Mouse (Mus musculus): ENCODE data around the gene Ppm1h. TPM values are rescaled to one million over a fixed set of nuclear protein-coding genes. Genes with fewer than 3 reads are reported as not detected.
"Not testable (repeated sequence)": the region's sequence is repeated elsewhere in the genome, so short reads cannot be mapped to it uniquely, and the experiment has no call there.

Gene Ppm1h
- polyA plus RNA-seq, 1 experiment from 2014 or later, result 6.5 TPM

- H3K27ac ChIP-seq, result no peak overlapping the region
- WGBS, result 59% methylated on average over 9 of the region's 9 CpGs
- H3K4me1 ChIP-seq, result peaks cover 28% of the 10 kb centered on the region
- H3K36me3 ChIP-seq (ENCODE audit: poor library complexity, severe bottlenecking), result no peaks in the 10 kb centered on the region
- ATAC-seq, result no peak
- H3K27me3 ChIP-seq, result no peaks in the 10 kb centered on the region
- H3K4me2 ChIP-seq, result no peak overlapping the region
- H3K9ac ChIP-seq, result no peak overlapping the region
- H3K9me3 ChIP-seq (replicated peaks), result no peaks in the 10 kb centered on the region
- no peak overlapping the region for H3K4me3 ChIP-seq
Measured at GRCm38 (mm10) chr10:122961494-122961893, 282.9 kb downstream of the Ppm1h start.

GRCm38 (mm10) chr10:122962651-122963050 lies 284.1 kb downstream of the Ppm1h start:
- Histone ChIP-seq H3K4me3 (no peak overlapping the region), H3K9me3 (replicated peaks) (no peaks in the 10 kb centered on the region), H3K27ac (no peak overlapping the region), H3K4me1 (peaks cover 28% of the 10 kb centered on the region), H3K27me3 (no peaks in the 10 kb centered on the region), H3K9ac (no peak overlapping the region), H3K36me3 (ENCODE audit: poor library complexity, severe bottlenecking) (no peaks in the 10 kb centered on the region), H3K4me2 (no peak overlapping the region)
- 67% methylated on average over 9 of the region's 9 CpGs for WGBS
- ATAC-seq, result no peak

GRCm38 (mm10) chr10:122963463-122964240 lies 285.1 kb downstream of the Ppm1h start:
- peak overlapping the region; percentile 45 for H3K9ac ChIP-seq
- H3K4me2 ChIP-seq, result peak overlapping the region; percentile 55
- peak overlapping the region; percentile 19 for H3K4me3 ChIP-seq
- H3K36me3 ChIP-seq (ENCODE audit: poor library complexity, severe bottlenecking), result no peaks in the 10 kb centered on the region
- H3K4me1 ChIP-seq, result peaks cover 28% of the 10 kb centered on the region
- H3K27me3 ChIP-seq, result no peaks in the 10 kb centered on the region
- under 1% methylated on average over 21 of the region's 21 CpGs for WGBS
- H3K27ac ChIP-seq, result peak overlapping the region; percentile 52
- H3K9me3 ChIP-seq (replicated peaks), result no peaks in the 10 kb centered on the region
- peak; percentile 60; the same call in 1 of the 2 replicates for ATAC-seq

GRCm38 (mm10) chr10:122964241-122964636 lies 285.7 kb downstream of the Ppm1h start:
- H3K27me3 ChIP-seq, result no peaks in the 10 kb centered on the region
- H3K27ac ChIP-seq, result peak overlapping the region; percentile 52
- H3K4me3 ChIP-seq, result no peak overlapping the region
- no peaks in the 10 kb centered on the region for H3K9me3 ChIP-seq (replicated peaks)
- peak overlapping the region; percentile 55 for H3K4me2 ChIP-seq
- H3K36me3 ChIP-seq (ENCODE audit: poor library complexity, severe bottlenecking), result no peaks in the 10 kb centered on the region
- ATAC-seq, result peak; percentile 33; the same call in 1 of the 2 replicates
- 25% methylated on average over 4 of the region's 4 CpGs for WGBS
- peaks cover 28% of the 10 kb centered on the region for H3K4me1 ChIP-seq
- H3K9ac ChIP-seq, result peak overlapping the region; percentile 45; the same call in 1 of the 2 replicates

- H3K36me3 ChIP-seq (ENCODE audit: poor library complexity, severe bottlenecking); H3K9me3 ChIP-seq (replicated peaks); H3K4me3 ChIP-seq; H3K9ac ChIP-seq; H3K27ac ChIP-seq; H3K27me3 ChIP-seq; H3K4me2 ChIP-seq: not testable (repeated sequence)
- ATAC-seq, result peak; percentile 60
- peaks cover 28% of the 10 kb centered on the region for H3K4me1 ChIP-seq
- 68% methylated on average over 5 of the region's 5 CpGs for WGBS
Measured at GRCm38 (mm10) chr10:122965650-122966049, 287.1 kb downstream of the Ppm1h start.

- no peaks in the 10 kb centered on the region for H3K27me3 ChIP-seq
- no peak overlapping the region for H3K27ac ChIP-seq
- no peaks in the 10 kb centered on the region for H3K36me3 ChIP-seq (ENCODE audit: poor library complexity, severe bottlenecking)
- no peak overlapping the region for H3K4me2 ChIP-seq
- ATAC-seq, result no peak
- no peaks in the 10 kb centered on the region for H3K9me3 ChIP-seq (replicated peaks)
- H3K4me1 ChIP-seq, result peaks cover 24% of the 10 kb centered on the region
- H3K4me3 ChIP-seq, result no peak overlapping the region
- WGBS, result 82% methylated on average over 7 of the region's 7 CpGs
- H3K9ac ChIP-seq, result no peak overlapping the region
Measured at GRCm38 (mm10) chr10:122966421-122966820, 287.9 kb downstream of the Ppm1h start.

- Histone ChIP-seq H3K27ac (no peak overlapping the region), H3K4me3 (no peak overlapping the region), H3K4me1 (peaks cover 4% of the 10 kb centered on the region; the same call in 1 of the 2 replicates), H3K9ac (no peak overlapping the region), H3K9me3 (replicated peaks) (no peaks in the 10 kb centered on the region), H3K27me3 (no peaks in the 10 kb centered on the region), H3K36me3 (ENCODE audit: poor library complexity, severe bottlenecking) (no peaks in the 10 kb centered on the region), H3K4me2 (no peak overlapping the region)
- no peak for ATAC-seq
- 88% methylated on average over 7 of the region's 7 CpGs for WGBS
Measured at GRCm38 (mm10) chr10:122970188-122970587, 291.6 kb downstream of the Ppm1h start.

- Histone ChIP-seq H3K27ac (no peak overlapping the region), H3K4me1 (no peaks in the 10 kb centered on the region), H3K36me3 (ENCODE audit: poor library complexity, severe bottlenecking) (no peaks in the 10 kb centered on the region), H3K27me3 (no peaks in the 10 kb centered on the region), H3K9me3 (replicated peaks) (no peaks in the 10 kb centered on the region), H3K9ac (no peak overlapping the region), H3K4me3 (no peak overlapping the region), H3K4me2 (no peak overlapping the region)
- ATAC-seq, result no peak
Measured at GRCm38 (mm10) chr10:122973241-122973640, 294.7 kb downstream of the Ppm1h start.

- no peak overlapping the region for H3K4me2 ChIP-seq
- H3K27me3 ChIP-seq, result no peaks in the 10 kb centered on the region
- no peak overlapping the region for H3K4me3 ChIP-seq
- H3K4me1 ChIP-seq, result no peaks in the 10 kb centered on the region
- ATAC-seq, result no peak
- H3K36me3 ChIP-seq (ENCODE audit: poor library complexity, severe bottlenecking), result peaks cover 17% of the 10 kb centered on the region
- no peak overlapping the region for H3K27ac ChIP-seq
- H3K9ac ChIP-seq, result no peak overlapping the region
- WGBS, result 86% methylated on average over 9 of the region's 9 CpGs
- H3K9me3 ChIP-seq (replicated peaks), result no peaks in the 10 kb centered on the region
Measured at GRCm38 (mm10) chr10:122976038-122976437, 297.5 kb downstream of the Ppm1h start.

GRCm38 (mm10) chr10:122979356-122979755 lies 300.8 kb downstream of the Ppm1h start:
- Histone ChIP-seq H3K27ac (no peak overlapping the region), H3K9me3 (replicated peaks) (no peaks in the 10 kb centered on the region), H3K4me3 (no peak overlapping the region), H3K36me3 (ENCODE audit: poor library complexity, severe bottlenecking) (peaks cover 26% of the 10 kb centered on the region), H3K4me1 (peaks cover 18% of the 10 kb centered on the region), H3K4me2 (no peak overlapping the region), H3K9ac (no peak overlapping the region), H3K27me3 (no peaks in the 10 kb centered on the region)
- ATAC-seq, result 0 out of 2 replicates have a peak, but pooled peaks have one; percentile 25

- H3K9me3 ChIP-seq (replicated peaks), result no peaks in the 10 kb centered on the region
- WGBS, result 97% methylated on average over 12 of the region's 12 CpGs
- peaks cover 18% of the 10 kb centered on the region for H3K4me1 ChIP-seq
- H3K4me3 ChIP-seq, result no peak overlapping the region
- H3K27ac ChIP-seq, result no peak overlapping the region
- H3K4me2 ChIP-seq, result no peak overlapping the region
- ATAC-seq, result no peak
- peaks cover 26% of the 10 kb centered on the region for H3K36me3 ChIP-seq (ENCODE audit: poor library complexity, severe bottlenecking)
- H3K27me3 ChIP-seq, result no peaks in the 10 kb centered on the region
- H3K9ac ChIP-seq, result no peak overlapping the region
Measured at GRCm38 (mm10) chr10:122980123-122980522, 301.6 kb downstream of the Ppm1h start.

- no peak for ATAC-seq
- no peak overlapping the region for H3K27ac ChIP-seq
- 79% methylated on average over 11 of the region's 11 CpGs for WGBS
Measured at GRCm38 (mm10) chr10:122982909-122983578, 304.5 kb downstream of the Ppm1h start.

More at GRCm38 (mm10) chr10:122982909-122983578, 304.5 kb downstream of the Ppm1h start:
- H3K36me3 ChIP-seq (ENCODE audit: poor library complexity, severe bottlenecking), result peaks cover 26% of the 10 kb centered on the region
- H3K9ac ChIP-seq, result peak overlapping the region; percentile 98
- H3K9me3 ChIP-seq (replicated peaks), result no peaks in the 10 kb centered on the region
- peak overlapping the region; percentile 90 for H3K4me2 ChIP-seq
- H3K4me1 ChIP-seq, result peaks cover 32% of the 10 kb centered on the region
- no peaks in the 10 kb centered on the region for H3K27me3 ChIP-seq
- H3K4me3 ChIP-seq, result peak overlapping the region; percentile 87
